Mouse (Mus musculus) CD8-positive naive resting alpha-beta T cell, adult 57 days (primary cell): ENCODE data around the gene Sv2b. TPM values are rescaled to one million over a fixed set of nuclear protein-coding genes. Genes with fewer than 3 reads are reported as not detected.

ENCODE experiments used
- total RNA-seq: library from RNA; stranded (reverse); gene quantifications from one replicate; pipeline ENCODE4 v1.2.4, GENCODE M21; 2023

The Sv2b gene
- not detected for total RNA-seq

GRCm38 (mm10) chr7:75308457-75309312, at the start of gene Sv2b:
Gene Sv2b (minus strand): TSS chr7:75309262.

Other genes with a start within 250 kb of the Sv2b start
- 481 TPM for gene Akap13, start 146.3 kb upstream of the Sv2b start, total RNA-seq